Mouse (Mus musculus): Measurements from ENCODE around the gene Eaf1.
"Not testable (repeated sequence)": the region's sequence is repeated elsewhere in the genome, so short reads cannot be mapped to it uniquely, and the experiment has no call there.

Eaf1 gene

GRCm38 (mm10) chr14:31494349-31494974, at the start of gene Eaf1:
Eaf1 (plus strand) TSS chr14:31494399.
- DNase-seq: no peak

GRCm38 (mm10) chr14:31448994-31449393, 45.2 kb upstream of the Eaf1 start:
- no peak for DNase-seq

GRCm38 (mm10) chr14:31453946-31454345, 40.3 kb upstream of the Eaf1 start:
- not testable (repeated sequence) for DNase-seq

- DNase-seq: peak; percentile 33
Observed at GRCm38 (mm10) chr14:31454849-31455566, 39.2 kb upstream of the Eaf1 start.

- no peak for DNase-seq
Observed at GRCm38 (mm10) chr14:31456064-31456721, 38.0 kb upstream of the Eaf1 start.

GRCm38 (mm10) chr14:31458006-31458405, 36.2 kb upstream of the Eaf1 start:
- no peak for DNase-seq

GRCm38 (mm10) chr14:31462226-31462625, 32.0 kb upstream of the Eaf1 start:
- not testable (repeated sequence) for DNase-seq

- no peak for DNase-seq
Observed at GRCm38 (mm10) chr14:31462886-31463285, 31.3 kb upstream of the Eaf1 start.

GRCm38 (mm10) chr14:31464176-31464575, 30.0 kb upstream of the Eaf1 start:
- peak; percentile 46 for DNase-seq

GRCm38 (mm10) chr14:31469711-31470110, 24.5 kb upstream of the Eaf1 start:
- no peak for DNase-seq

GRCm38 (mm10) chr14:31472451-31473061, 21.6 kb upstream of the Eaf1 start:
- peak; percentile 55 for DNase-seq

- no peak for DNase-seq
Observed at GRCm38 (mm10) chr14:31473297-31473696, 20.9 kb upstream of the Eaf1 start.

GRCm38 (mm10) chr14:31482417-31482816, 11.8 kb upstream of the Eaf1 start:
- DNase-seq: no peak

GRCm38 (mm10) chr14:31486465-31486864, 7.7 kb upstream of the Eaf1 start:
- no peak for DNase-seq

- no peak for DNase-seq
Observed at GRCm38 (mm10) chr14:31488055-31488454, 6.1 kb upstream of the Eaf1 start.

GRCm38 (mm10) chr14:31493901-31494300, 298 bp upstream of the Eaf1 start:
- no peak for DNase-seq

- DNase-seq: peak; percentile 92
Observed at GRCm38 (mm10) chr14:31494975-31495455, 816 bp downstream of the Eaf1 start, which contains the start of gene Mettl6. Mettl6 (minus strand) TSS chr14:31495040.

GRCm38 (mm10) chr14:31495538-31495937, 1.3 kb downstream of the Eaf1 start:
- DNase-seq: no peak

- DNase-seq: no peak
Observed at GRCm38 (mm10) chr14:31496241-31496646, 2.0 kb downstream of the Eaf1 start.

- no peak for DNase-seq
Observed at GRCm38 (mm10) chr14:31499526-31499925, 5.3 kb downstream of the Eaf1 start.

GRCm38 (mm10) chr14:31503406-31503805, 9.2 kb downstream of the Eaf1 start:
- no peak for DNase-seq

- no peak for DNase-seq
Observed at GRCm38 (mm10) chr14:31506456-31506855, 12.3 kb downstream of the Eaf1 start.

- no peak for DNase-seq
Observed at GRCm38 (mm10) chr14:31509911-31510310, 15.7 kb downstream of the Eaf1 start.
